Mouse (Mus musculus) C2C12 (cell line): ENCODE results near the gene Kcnk2.

ENCODE experiments used
- CTCF ChIP-seq: IDR thresholded peaks from one replicate; pipeline ENCODE4 v1.5.1; 2011; ENCODE audit not compliant: control insufficient read depth, insufficient read depth, insufficient read length
- MAX ChIP-seq: IDR thresholded peaks from one replicate; pipeline ENCODE4 v1.6.1; 2011; ENCODE audit warnings: mild to moderate bottlenecking, control low read depth
- USF1 ChIP-seq: IDR thresholded peaks from one replicate; pipeline ENCODE4 v1.6.1; 2011; ENCODE audit warnings: low read depth, mild to moderate bottlenecking, control low read depth, moderate library complexity

GRCm38 (mm10) chr1:189272281-189272680 is 129.8 kb downstream of the Kcnk2 start:
- TF ChIP-seq CTCF (no peak), MAX (no peak), USF1 (no peak)
